Comparison of ENCODE assay signal across 16 mouse cellular contexts in the genomic region with DNA sequence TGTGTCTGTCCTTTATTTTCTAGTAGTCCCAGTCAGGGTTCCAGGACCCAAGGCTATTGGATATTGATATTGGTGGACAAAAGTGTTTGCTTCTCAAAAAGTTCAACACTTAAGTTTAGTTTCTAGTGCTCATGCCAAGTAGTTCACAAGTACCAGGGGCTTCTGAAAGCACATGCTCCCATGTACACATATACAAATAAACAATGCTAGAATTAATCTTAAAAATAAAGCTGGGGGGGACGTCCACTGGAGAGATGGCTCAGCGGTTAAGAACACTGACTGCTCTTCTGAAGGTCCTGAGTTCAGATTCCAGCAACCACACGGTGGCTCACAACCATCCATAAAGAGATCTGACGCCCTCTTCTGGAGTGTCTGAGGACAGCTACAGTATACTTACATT. TPM values are rescaled to one million over a fixed set of nuclear protein-coding genes. Genes with fewer than 3 reads are reported as not detected.
"Had no signal": no experiment of that assay in that cellular context is flagged by ENCODE, and none has a peak within 500 bp of the region (broad histone marks: within the 10 kb centered on the region; RNA-seq: fewer than 3 reads in every experiment).

No protein-coding gene starts in this region.

- H3K4me1 ChIP-seq: limb, embryonic 10.5 days; limb, embryonic 13.5 days; midbrain, embryonic 12.5 days; neural tube, embryonic 13.5 days had no signal

- H3K4me2 ChIP-seq: limb, embryonic 13.5 days; liver, embryonic 12.5 days; liver, embryonic 15.5 days; lung, embryonic 14.5 days; midbrain, embryonic 12.5 days; neural tube, embryonic 13.5 days had no signal

- DNase-seq: kidney, adult 18-20 months; kidney, adult 9 months; lung, postnatal 4 days had no signal

- ATAC-seq: liver, embryonic 12.5 days; midbrain, embryonic 16.5 days had no signal

- H3K9ac ChIP-seq: limb, embryonic 13.5 days; liver, embryonic 12.5 days; liver, embryonic 15.5 days; lung, embryonic 14.5 days; midbrain, embryonic 12.5 days; neural tube, embryonic 13.5 days had no signal

- H3K4me3 ChIP-seq: limb, embryonic 10.5 days; limb, embryonic 13.5 days; liver, embryonic 12.5 days; liver, embryonic 15.5 days; midbrain, embryonic 12.5 days; myocyte; neural tube, embryonic 13.5 days had no signal

- H3K27ac ChIP-seq: limb, embryonic 10.5 days; limb, embryonic 13.5 days; liver, embryonic 12.5 days; liver, embryonic 15.5 days; midbrain, embryonic 12.5 days; neural tube, embryonic 13.5 days had no signal

- H3K27me3 ChIP-seq: limb, embryonic 13.5 days; liver, embryonic 12.5 days; liver, embryonic 15.5 days; midbrain, embryonic 12.5 days; neural tube, embryonic 13.5 days had no signal

- H3K9me3 ChIP-seq: limb, embryonic 10.5 days; limb, embryonic 13.5 days; liver, embryonic 12.5 days; liver, embryonic 15.5 days; midbrain, embryonic 12.5 days; neural tube, embryonic 13.5 days had no signal

RNA-seq across cellular contexts. Expression of a gene that starts 54.2 kb away (rescaled TPM):
- total RNA-seq: megakaryocyte progenitor cell, adult 5-6 weeks; megakaryocyte-erythroid progenitor cell, adult 5-6 weeks; monocyte, adult 5-6 weeks; neutrophil, adult 5-6 weeks had no signal
